Mouse (Mus musculus) gastrocnemius, adult 2 months (tissue): ENCODE results near the gene Ppp4c. TPM values are rescaled to one million over a fixed set of nuclear protein-coding genes. Genes with fewer than 3 reads are reported as not detected.
"Not testable (repeated sequence)": the region's sequence is repeated elsewhere in the genome, so short reads cannot be mapped to it uniquely, and the experiment has no call there.

Source experiments
- DNase-seq: peaks from one replicate; pipeline ENCODE4 v3.0.0; 2022
- H3K27ac ChIP-seq: fragments of 200-600 bp; 2 replicates; pipeline ENCODE4 v1.8.1; 2022; ENCODE audit warnings: mild to moderate bottlenecking
- H3K4me3 ChIP-seq: fragments of 200-600 bp; 2 replicates; pipeline ENCODE4 v1.8.1; 2022; ENCODE audit warnings: mild to moderate bottlenecking, moderate library complexity
- CTCF ChIP-seq: fragments of 200-600 bp; IDR thresholded peaks from 2 replicates; pipeline ENCODE4 v1.8.1; 2022; ENCODE audit warnings: antibody characterized with exemption, mild to moderate bottlenecking, moderate library complexity
- intact Hi-C: fragments of 180-260 bp; cut with DNase I; formaldehyde crosslinking; loops from one replicate; pipeline ENCODE4 v1.15.1; 2025
- total RNA-seq, 2 experiments: library from RNA; stranded (reverse); gene quantifications; 2 replicates each; pipeline ENCODE4 v1.2.3; 2021

Gene Ppp4c
- total RNA-seq, 2 experiments from 2014 or later = 22.8 to 25.7 TPM

DNA sequence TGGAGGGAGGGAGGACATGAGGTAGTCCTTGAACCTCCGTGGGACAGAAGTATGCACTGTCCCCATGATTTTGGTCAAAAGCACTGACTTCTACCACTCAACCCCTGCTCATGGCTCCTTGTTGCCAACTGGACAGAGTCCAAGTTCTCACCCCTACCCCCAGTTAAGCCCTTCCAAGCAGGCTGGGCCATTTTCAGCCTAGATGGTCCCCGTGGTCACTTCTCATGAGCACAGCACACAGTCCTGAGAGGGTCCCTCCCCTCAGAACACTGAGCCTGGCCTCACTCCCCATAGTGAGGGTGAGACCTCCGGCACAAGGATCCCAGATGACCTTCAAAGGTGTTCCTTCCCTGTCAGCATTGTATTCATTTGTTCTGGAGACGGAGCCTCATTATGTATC is 3.2 kb downstream of the Ppp4c start:
- Histone ChIP-seq H3K4me3 (no peak overlapping the region), H3K27ac (no peak overlapping the region)
- no peak for TF ChIP-seq CTCF
- DNase-seq = no peak
- intact Hi-C loops = no loop called here

- TF ChIP-seq CTCF = no peak
- Histone ChIP-seq H3K27ac (no peak overlapping the region), H3K4me3 (no peak overlapping the region)
- no peak for DNase-seq
- intact Hi-C loops = no loop called here
These were observed 6.2 kb downstream of the Ppp4c start for GRCm38 (mm10) chr7:126786142-126786541.

- TF ChIP-seq CTCF = no peak
- Histone ChIP-seq H3K4me3 (no peak overlapping the region), H3K27ac (no peak overlapping the region)
- DNase-seq = no peak
- intact Hi-C loops = no loop called here
These were observed 7.2 kb downstream of the Ppp4c start for GRCm38 (mm10) chr7:126785056-126785455.

DNA sequence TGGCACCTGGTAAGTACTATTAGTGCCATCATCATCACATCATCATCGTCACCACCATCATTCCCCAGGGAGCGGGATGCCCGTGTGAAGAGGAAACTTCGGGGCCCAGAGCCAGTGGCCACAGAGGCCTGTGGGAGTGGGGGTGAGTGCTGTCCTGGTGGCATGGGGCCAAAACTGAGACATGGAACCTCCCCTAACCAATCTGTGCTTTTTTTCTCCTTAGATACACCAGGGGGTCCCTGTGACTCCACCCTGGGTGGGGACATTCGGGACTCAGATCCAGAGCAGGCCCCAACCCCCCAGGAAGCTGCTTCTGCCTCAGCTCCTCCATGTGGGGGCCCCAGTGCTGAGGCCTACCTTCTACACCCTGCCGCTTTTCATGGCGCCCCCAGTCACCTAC is 7.8 kb downstream of the Ppp4c start:
- no peak overlapping the region for H3K27ac ChIP-seq
- no peak for DNase-seq
- no peak for TF ChIP-seq CTCF
- H3K4me3 ChIP-seq = no peak overlapping the region
- intact Hi-C loops = no loop called here

DNA sequence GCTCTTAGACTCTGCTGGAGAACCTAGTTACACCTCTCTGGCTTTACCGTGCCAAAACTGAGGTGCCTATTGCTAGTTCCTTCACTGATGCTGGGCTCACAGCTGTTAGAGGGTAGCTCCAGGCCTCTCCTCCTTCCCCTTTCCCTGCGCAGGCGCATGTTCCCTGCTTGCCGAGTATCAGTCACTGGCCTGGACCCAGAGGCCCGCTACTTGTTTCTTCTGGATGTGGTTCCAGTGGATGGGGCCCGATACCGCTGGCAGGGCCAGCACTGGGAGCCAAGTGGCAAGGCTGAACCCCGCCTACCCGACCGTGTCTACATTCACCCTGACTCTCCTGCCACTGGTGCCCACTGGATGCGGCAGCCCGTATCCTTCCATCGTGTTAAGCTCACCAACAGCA is 9.6 kb downstream of the Ppp4c start:
- intact Hi-C loops = no loop called here
- DNase-seq = no peak

DNA sequence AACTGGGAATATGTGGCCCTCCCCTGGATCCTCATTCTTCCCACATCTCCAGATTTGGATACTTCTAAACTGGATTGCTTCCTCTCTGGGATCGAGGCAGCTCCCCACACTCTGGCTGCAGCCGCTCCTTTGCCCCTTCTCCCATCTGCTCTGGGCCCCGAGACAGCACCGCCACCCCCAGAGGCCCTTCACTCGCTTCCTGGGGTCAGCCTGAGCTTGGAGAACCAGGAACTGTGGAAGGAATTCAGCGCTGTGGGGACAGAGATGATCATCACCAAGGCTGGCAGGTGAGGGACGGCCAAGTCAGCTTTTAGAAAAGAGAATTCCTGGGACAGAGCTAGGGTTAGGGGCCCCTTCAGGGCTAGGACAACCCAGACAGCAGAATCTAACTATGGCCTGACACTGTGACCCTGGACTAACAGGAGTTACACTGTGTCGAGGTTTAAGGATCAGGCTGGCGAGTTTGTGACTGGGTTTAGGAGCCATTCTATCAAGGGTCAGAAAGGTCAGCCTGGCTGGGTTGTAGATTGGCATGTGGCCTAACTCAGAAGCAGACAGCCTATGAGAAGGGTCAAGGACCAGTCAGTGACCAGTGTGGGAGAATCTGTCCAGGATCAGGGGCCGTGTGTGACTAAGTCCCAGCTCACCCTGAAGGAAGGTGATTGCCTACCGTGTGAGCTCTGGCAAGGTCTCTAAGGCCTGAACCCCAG is 10.5 kb downstream of the Ppp4c start:
- no peak for DNase-seq
- Histone ChIP-seq H3K4me3 (peak overlapping the region; percentile 75; the same call in 1 of the 2 replicates), H3K27ac (peak overlapping the region; percentile 70; the same call in 1 of the 2 replicates)
- intact Hi-C loops = no loop called here
- TF ChIP-seq CTCF = no peak

More for the DNA sequence above, 9.6 kb downstream of the Ppp4c start:
- no peak overlapping the region for H3K4me3 ChIP-seq
- TF ChIP-seq CTCF = no peak
- H3K27ac ChIP-seq = no peak overlapping the region

DNA sequence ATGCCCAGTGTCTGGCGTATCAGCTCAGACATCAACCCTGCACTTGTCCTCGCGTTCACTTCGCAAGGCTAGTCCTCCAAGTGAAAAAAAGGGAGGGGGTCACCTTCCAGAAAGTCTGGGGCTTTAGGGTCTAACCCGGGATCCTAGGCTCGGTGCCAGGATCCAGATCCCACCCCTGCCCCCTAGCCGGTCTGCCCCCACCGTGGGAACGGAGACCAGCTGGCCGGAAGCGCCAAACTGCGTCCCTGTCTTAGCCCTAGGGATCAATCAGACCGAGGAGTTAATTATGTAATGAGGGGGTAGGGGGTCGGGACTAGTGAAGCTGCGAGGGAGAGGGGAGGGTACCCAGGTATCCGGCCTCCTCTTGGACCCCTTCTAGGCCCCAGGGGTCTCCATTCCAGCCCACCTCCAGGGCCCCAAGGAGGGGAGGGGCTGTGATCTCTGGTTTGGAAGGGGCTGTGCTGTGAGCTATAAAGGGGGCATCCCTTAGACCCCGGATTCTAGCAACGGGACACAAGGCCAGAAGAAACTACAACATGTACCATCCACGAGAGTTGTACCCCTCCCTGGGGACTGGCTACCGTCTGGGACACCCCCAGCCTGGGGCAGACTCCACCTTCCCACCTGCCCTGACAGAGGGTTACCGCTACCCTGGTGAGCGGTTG is 11.2 kb downstream of the Ppp4c start, which contains the start of gene Tbx6:
Tbx6 (plus strand) TSS at position 513 of the 665 bp plus-strand sequence.
- peak within 1 kb of the TSS; percentile 75 for H3K4me3 ChIP-seq
- DNase-seq = peak; percentile 67
- intact Hi-C loops = no loop called here
- H3K27ac ChIP-seq = peak within 1 kb of the TSS; percentile 99
- no peak for TF ChIP-seq CTCF

DNA sequence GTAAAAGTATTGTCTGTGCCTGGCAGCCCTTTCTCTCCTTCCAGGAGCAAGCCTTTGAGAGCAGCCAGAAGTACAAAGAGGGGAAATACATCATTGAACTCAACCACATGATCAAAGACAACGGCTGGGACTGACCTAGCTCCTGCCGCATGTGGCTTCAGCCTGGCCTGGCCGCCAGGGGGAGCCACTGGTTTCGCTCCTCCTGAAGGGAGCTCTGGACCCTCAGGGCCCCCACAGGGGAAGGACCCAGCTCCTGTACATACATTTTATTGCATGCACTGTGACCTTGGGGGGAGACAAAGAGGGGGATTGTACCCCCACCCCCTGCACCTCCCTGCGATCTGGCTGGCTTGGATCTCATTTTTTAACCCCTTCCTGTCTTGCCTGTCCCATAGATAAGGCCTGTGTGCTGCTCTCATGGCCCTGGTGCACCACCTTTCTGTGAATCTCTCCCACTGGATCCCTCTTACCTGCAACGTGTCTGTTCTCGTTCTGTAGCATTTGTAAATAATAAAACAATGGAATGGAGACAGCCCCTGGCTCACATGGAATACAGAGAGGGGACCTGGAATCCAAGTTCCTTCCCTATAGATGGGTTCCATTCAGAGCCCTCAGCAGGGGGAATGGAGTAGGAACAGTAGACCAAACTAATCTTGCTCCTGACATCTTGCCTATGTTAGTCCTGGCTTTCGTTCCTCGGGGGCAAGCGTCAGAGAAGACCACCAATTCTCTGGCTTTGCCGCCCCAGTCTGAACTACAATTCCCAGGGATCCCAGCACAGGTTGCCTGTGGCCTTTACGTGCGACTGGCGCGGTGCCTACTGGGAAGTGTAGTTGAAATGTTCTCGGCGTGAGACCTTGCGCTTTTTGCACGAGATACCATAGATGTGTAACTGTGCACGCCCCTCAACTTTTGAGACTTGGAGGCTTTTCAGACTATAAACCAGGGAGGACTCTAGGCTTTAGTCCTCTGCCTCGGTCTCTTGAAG is 12.0 kb downstream of the Ppp4c start:
- intact Hi-C loops = loop anchor here (10.0 kb wide), 2 partner anchors 305 to 345 kb away; partner anchors contain the start of gene Sh2b1
- Histone ChIP-seq H3K4me3 (peak overlapping the region; percentile 75), H3K27ac (peak overlapping the region; percentile 99)
- peak; percentile 90 for DNase-seq
- TF ChIP-seq CTCF = peak; percentile 96; the same call in 1 of the 2 replicates

DNA sequence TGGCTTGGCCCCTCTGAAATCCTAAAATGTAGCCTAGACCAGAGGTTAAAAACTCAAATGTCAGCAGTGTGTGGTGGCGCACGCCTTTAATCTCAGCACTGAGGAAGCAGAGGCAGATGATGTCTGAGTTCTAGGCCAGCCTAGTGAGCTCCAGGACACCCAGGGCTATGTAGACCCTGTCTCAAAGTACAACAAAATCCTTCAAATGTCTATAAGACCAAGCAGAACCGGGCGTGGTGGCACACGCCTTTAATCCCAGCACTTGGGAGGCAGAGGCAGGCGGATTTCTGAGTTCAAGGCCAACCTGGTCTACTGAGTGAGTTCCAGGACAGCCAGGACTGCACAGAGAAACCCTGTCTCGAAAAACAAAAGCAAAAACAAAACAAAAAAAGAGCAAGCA is 13.2 kb downstream of the Ppp4c start:
- Histone ChIP-seq H3K27ac (peak overlapping the region; percentile 99), H3K4me3 (peak overlapping the region; percentile 90)
- intact Hi-C loops = loop anchor here (10.0 kb wide), 2 partner anchors 304 to 344 kb away; partner anchors contain the start of gene Sh2b1
- not testable (repeated sequence) for DNase-seq

DNA sequence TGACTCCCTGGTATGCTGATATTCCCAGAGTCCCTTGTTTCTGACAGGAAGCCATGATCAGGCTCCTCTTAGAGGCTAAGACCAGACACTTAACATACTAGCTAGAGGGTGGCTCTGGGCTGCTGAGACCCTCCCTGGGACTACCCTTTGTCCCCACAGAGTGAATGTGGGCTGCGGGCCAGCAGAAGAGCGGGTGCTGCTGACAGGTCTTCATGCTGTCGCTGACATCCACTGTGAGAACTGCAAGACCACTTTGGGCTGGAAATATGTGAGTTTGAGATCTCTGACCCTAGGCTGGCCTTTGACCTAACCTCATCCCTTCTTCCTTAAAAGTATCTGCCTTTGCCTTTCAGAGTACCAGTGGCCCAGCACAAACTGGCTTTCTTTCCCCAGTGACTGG is 14.1 kb downstream of the Ppp4c start:
- intact Hi-C loops = loop anchor here (10.0 kb wide), 2 partner anchors 303 to 343 kb away; partner anchors contain the start of gene Sh2b1
- no peak for DNase-seq
- TF ChIP-seq CTCF = no peak
- peak overlapping the region; percentile 90 for H3K4me3 ChIP-seq
- peak overlapping the region; percentile 99 for H3K27ac ChIP-seq

- Histone ChIP-seq H3K4me3 (peak overlapping the region; percentile 90), H3K27ac (peak overlapping the region; percentile 99)
- DNase-seq = no peak
- intact Hi-C loops = loop anchor here (10.0 kb wide), 2 partner anchors 303 to 343 kb away; partner anchors contain the start of gene Sh2b1
- no peak for TF ChIP-seq CTCF
These were observed 14.8 kb downstream of the Ppp4c start for GRCm38 (mm10) chr7:126777476-126777875.

- H3K27ac ChIP-seq = peak within 1 kb of the TSS; percentile 99
- intact Hi-C loops = loop anchor here (1.0 to 10.0 kb wide), 3 partner anchors 16 to 342 kb away; partner anchors contain the start of gene Sh2b1
- peak within 1 kb of the TSS; percentile 90 for H3K4me3 ChIP-seq
- TF ChIP-seq CTCF = no peak
- peak; percentile 99 for DNase-seq
These were observed 15.7 kb downstream of the Ppp4c start, which contains the start of gene Ypel3 for GRCm38 (mm10) chr7:126776598-126777057. TSS of gene Ypel3 (plus strand) at chr7:126776955.
